Mouse (Mus musculus): ENCODE measurements around the gene Degs1. TPM values are rescaled to one million over a fixed set of nuclear protein-coding genes. Genes with fewer than 3 reads are reported as not detected.
A peak's percentile ranks its signal among the peaks of the same experiment; 100 is the strongest.

The Degs1 gene
- polyA plus RNA-seq, 1 experiment: 115 TPM

- Histone ChIP-seq H3K4me3 (replicated peaks; ENCODE audit: insufficient read depth, low read depth, low read length) (no peak overlapping the region), H3K4me1 (ENCODE audit: control insufficient read depth, insufficient read depth, low read length) (no peaks in the 10 kb centered on the region), H3K27me3 (ENCODE audit: control insufficient read depth, insufficient read depth, low read length) (no peaks in the 10 kb centered on the region), H3K27ac (ENCODE audit: insufficient read depth, low read length) (no peak overlapping the region)
- 23% methylated on average over 2 of the region's 2 CpGs for WGBS
- no peak for DNase-seq
- TF ChIP-seq CTCF (IDR thresholded peaks at IDR 0.05; ENCODE audit: borderline replicate concordance, insufficient read depth, low read depth, low read length) (no peak), POLR2A (IDR thresholded peaks at IDR 0.05; ENCODE audit: borderline replicate concordance, insufficient read depth, low read length) (no peak)
Measured at GRCm38 (mm10) chr1:182289781-182290180, 7.2 kb upstream of the Degs1 start.

GRCm38 (mm10) chr1:182288601-182289000 is 6.0 kb upstream of the Degs1 start:
- H3K27me3 ChIP-seq (ENCODE audit: control insufficient read depth, insufficient read depth, low read length): no peaks in the 10 kb centered on the region
- WGBS: 51% methylated on average over 2 of the region's 2 CpGs
- no peak overlapping the region for H3K4me3 ChIP-seq (replicated peaks; ENCODE audit: insufficient read depth, low read depth, low read length)
- TF ChIP-seq CTCF (IDR thresholded peaks at IDR 0.05; ENCODE audit: borderline replicate concordance, insufficient read depth, low read depth, low read length): no peak
- TF ChIP-seq POLR2A (IDR thresholded peaks at IDR 0.05; ENCODE audit: borderline replicate concordance, insufficient read depth, low read length): no peak
- peak overlapping the region; percentile 30; the same call in 1 of the 2 replicates for H3K27ac ChIP-seq (ENCODE audit: insufficient read depth, low read length)
- H3K4me1 ChIP-seq (ENCODE audit: control insufficient read depth, insufficient read depth, low read length): no peaks in the 10 kb centered on the region
- no peak for DNase-seq

DNA sequence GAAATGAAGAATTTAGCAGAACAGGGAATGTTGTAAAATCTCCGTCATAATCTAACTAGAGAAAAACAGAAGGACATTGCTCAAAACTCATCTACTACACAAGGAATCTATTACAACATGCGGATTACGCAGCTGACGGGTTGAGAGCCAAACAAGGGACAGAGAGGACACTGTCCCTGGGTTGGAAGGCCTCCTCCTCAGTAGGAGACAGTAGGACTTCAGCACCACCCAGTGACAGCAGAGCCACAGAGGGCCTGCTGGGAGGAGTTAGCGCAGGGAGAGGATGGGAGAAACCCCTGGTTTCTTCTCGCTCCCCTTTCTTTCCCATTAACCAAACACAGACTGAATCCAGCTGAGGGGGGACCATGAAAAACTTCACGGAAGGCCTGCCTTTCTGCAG is 5.2 kb upstream of the Degs1 start:
- no peak; the same call in 1 of the 2 replicates for TF ChIP-seq CTCF (IDR thresholded peaks at IDR 0.05; ENCODE audit: borderline replicate concordance, insufficient read depth, low read depth, low read length)
- no peak for TF ChIP-seq POLR2A (IDR thresholded peaks at IDR 0.05; ENCODE audit: borderline replicate concordance, insufficient read depth, low read length)
- H3K4me1 ChIP-seq (ENCODE audit: control insufficient read depth, insufficient read depth, low read length): peaks cover 4% of the 10 kb centered on the region
- 82% methylated on average over 7 of the region's 7 CpGs for WGBS
- peak overlapping the region; percentile 38 for H3K4me3 ChIP-seq (replicated peaks; ENCODE audit: insufficient read depth, low read depth, low read length)
- peak overlapping the region; percentile 63; the same call in 1 of the 2 replicates for H3K27ac ChIP-seq (ENCODE audit: insufficient read depth, low read length)
- no peaks in the 10 kb centered on the region for H3K27me3 ChIP-seq (ENCODE audit: control insufficient read depth, insufficient read depth, low read length)
- no peak for DNase-seq

DNA sequence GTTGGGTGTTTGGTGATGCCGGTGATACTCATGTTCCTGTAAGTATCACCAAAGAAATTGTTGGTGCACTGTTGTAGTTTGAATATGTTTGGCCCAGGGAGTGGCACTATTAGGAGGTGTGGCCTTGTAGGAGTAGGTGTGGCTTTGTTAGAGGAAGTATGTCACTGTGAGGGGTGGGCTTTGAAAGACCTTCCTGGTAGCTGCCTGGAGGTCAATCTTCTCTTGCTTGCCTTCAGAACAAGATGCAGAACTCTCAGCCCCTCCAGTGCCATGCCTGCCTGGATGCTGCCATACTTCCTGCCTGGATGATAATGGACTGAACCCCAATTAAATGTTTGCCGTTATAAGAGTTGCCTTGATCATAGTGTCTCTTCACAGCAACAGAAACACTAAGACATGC is 2.2 kb upstream of the Degs1 start:
- H3K27ac ChIP-seq (ENCODE audit: insufficient read depth, low read length): no peak overlapping the region
- H3K4me3 ChIP-seq (replicated peaks; ENCODE audit: insufficient read depth, low read depth, low read length): no peak overlapping the region
- H3K4me1 ChIP-seq (ENCODE audit: control insufficient read depth, insufficient read depth, low read length): peaks cover 16% of the 10 kb centered on the region
- no peaks in the 10 kb centered on the region for H3K27me3 ChIP-seq (ENCODE audit: control insufficient read depth, insufficient read depth, low read length)
- 92% methylated on average over 2 of the region's 2 CpGs for WGBS
- DNase-seq: no peak
- no peak for TF ChIP-seq CTCF (IDR thresholded peaks at IDR 0.05; ENCODE audit: borderline replicate concordance, insufficient read depth, low read depth, low read length)
- TF ChIP-seq POLR2A (IDR thresholded peaks at IDR 0.05; ENCODE audit: borderline replicate concordance, insufficient read depth, low read length): no peak

- no peak for TF ChIP-seq POLR2A (IDR thresholded peaks at IDR 0.05; ENCODE audit: borderline replicate concordance, insufficient read depth, low read length)
- TF ChIP-seq CTCF (IDR thresholded peaks at IDR 0.05; ENCODE audit: borderline replicate concordance, insufficient read depth, low read depth, low read length): no peak
- 36% methylated on average over 7 of the region's 7 CpGs for WGBS
- no peaks in the 10 kb centered on the region for H3K27me3 ChIP-seq (ENCODE audit: control insufficient read depth, insufficient read depth, low read length)
- no peak overlapping the region for H3K27ac ChIP-seq (ENCODE audit: insufficient read depth, low read length)
- H3K4me3 ChIP-seq (replicated peaks; ENCODE audit: insufficient read depth, low read depth, low read length): peak overlapping the region; percentile 68
- DNase-seq: peak in 1 of 2 experiments; percentile 17
- H3K4me1 ChIP-seq (ENCODE audit: control insufficient read depth, insufficient read depth, low read length): peaks cover 16% of the 10 kb centered on the region
Measured at GRCm38 (mm10) chr1:182283231-182283630, 627 bp upstream of the Degs1 start.

GRCm38 (mm10) chr1:182281251-182281711 is 1.3 kb downstream of the Degs1 start:
- no peak for TF ChIP-seq POLR2A (IDR thresholded peaks at IDR 0.05; ENCODE audit: borderline replicate concordance, insufficient read depth, low read length)
- TF ChIP-seq CTCF (IDR thresholded peaks at IDR 0.05; ENCODE audit: borderline replicate concordance, insufficient read depth, low read depth, low read length): no peak
- peaks cover 16% of the 10 kb centered on the region for H3K4me1 ChIP-seq (ENCODE audit: control insufficient read depth, insufficient read depth, low read length)
- H3K27ac ChIP-seq (ENCODE audit: insufficient read depth, low read length): no peak overlapping the region
- no peaks in the 10 kb centered on the region for H3K27me3 ChIP-seq (ENCODE audit: control insufficient read depth, insufficient read depth, low read length)
- H3K4me3 ChIP-seq (replicated peaks; ENCODE audit: insufficient read depth, low read depth, low read length): peak overlapping the region; percentile 12
- 52% methylated on average over 9 of the region's 9 CpGs for WGBS
- no peak for DNase-seq

- DNase-seq: no peak
- Histone ChIP-seq H3K4me3 (replicated peaks; ENCODE audit: insufficient read depth, low read depth, low read length) (no peak overlapping the region), H3K27ac (ENCODE audit: insufficient read depth, low read length) (no peak overlapping the region), H3K4me1 (ENCODE audit: control insufficient read depth, insufficient read depth, low read length) (peaks cover 16% of the 10 kb centered on the region), H3K27me3 (ENCODE audit: control insufficient read depth, insufficient read depth, low read length) (no peaks in the 10 kb centered on the region)
- WGBS: 62% methylated on average over 11 of the region's 11 CpGs
- TF ChIP-seq POLR2A (IDR thresholded peaks at IDR 0.05; ENCODE audit: borderline replicate concordance, insufficient read depth, low read length): no peak
- no peak for TF ChIP-seq CTCF (IDR thresholded peaks at IDR 0.05; ENCODE audit: borderline replicate concordance, insufficient read depth, low read depth, low read length)
Measured at GRCm38 (mm10) chr1:182280577-182280976, 2.0 kb downstream of the Degs1 start.

DNA sequence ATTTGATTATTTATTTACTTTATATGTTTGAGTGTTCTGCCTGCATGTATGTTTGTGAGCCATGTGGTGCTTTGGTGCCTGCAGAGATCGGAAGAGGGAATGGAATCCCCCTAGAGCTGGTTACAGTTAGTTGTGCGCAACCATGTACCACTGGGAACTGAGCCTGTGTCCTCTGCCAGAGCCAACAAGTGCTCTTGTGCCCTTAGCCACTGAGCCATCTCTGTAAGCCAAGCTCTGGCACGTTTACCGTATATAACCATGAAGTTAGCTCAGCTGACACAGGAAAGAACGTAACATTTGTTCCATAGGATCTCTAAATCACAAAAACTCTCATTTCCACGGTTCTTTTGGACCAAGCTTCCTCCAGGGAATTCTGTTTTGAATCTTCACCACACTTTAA is 2.6 kb downstream of the Degs1 start:
- 63% methylated on average over 6 of the region's 6 CpGs for WGBS
- no peak for DNase-seq
- H3K4me3 ChIP-seq (replicated peaks; ENCODE audit: insufficient read depth, low read depth, low read length): no peak overlapping the region
- no peak overlapping the region for H3K27ac ChIP-seq (ENCODE audit: insufficient read depth, low read length)
- H3K4me1 ChIP-seq (ENCODE audit: control insufficient read depth, insufficient read depth, low read length): peaks cover 16% of the 10 kb centered on the region
- TF ChIP-seq CTCF (IDR thresholded peaks at IDR 0.05; ENCODE audit: borderline replicate concordance, insufficient read depth, low read depth, low read length) (no peak), POLR2A (IDR thresholded peaks at IDR 0.05; ENCODE audit: borderline replicate concordance, insufficient read depth, low read length) (no peak)
- H3K27me3 ChIP-seq (ENCODE audit: control insufficient read depth, insufficient read depth, low read length): no peaks in the 10 kb centered on the region
